Mouse (Mus musculus) small intestine, adult 2 months (tissue): ENCODE results near the gene Mark3.

ENCODE experiments used
- CTCF ChIP-seq: fragments of 200-500 bp; IDR thresholded peaks from 2 replicates; pipeline ENCODE4 v1.5.1; 2012; ENCODE audit warnings: low read depth, mild to moderate bottlenecking, control low read depth, inconsistent platforms, low read length, moderate library complexity, mixed read lengths; ENCODE audit not compliant: insufficient replicate concordance, insufficient read length; ENCODE audit errors: extremely low read depth
- POLR2A ChIP-seq: fragments of 200-500 bp; IDR thresholded peaks from 2 replicates; pipeline ENCODE4 v1.6.1; 2012; ENCODE audit warnings: low read depth, mild to moderate bottlenecking, control low read depth, inconsistent platforms, low read length, moderate library complexity

GRCm38 (mm10) chr12:111648061-111648645 lies 73.8 kb downstream of the Mark3 start:
- TF ChIP-seq POLR2A (no peak), CTCF (peak; percentile 65; the same call in 1 of the 2 replicates)
